Mouse (Mus musculus): ENCODE measurements at regions not wholly inside any gene's neighbourhood (a gene's known extent, or its start where the extent isn't known, plus 50 kb on each side); places are given as distances from the start of the nearest gene placed in this dataset.

DNA sequence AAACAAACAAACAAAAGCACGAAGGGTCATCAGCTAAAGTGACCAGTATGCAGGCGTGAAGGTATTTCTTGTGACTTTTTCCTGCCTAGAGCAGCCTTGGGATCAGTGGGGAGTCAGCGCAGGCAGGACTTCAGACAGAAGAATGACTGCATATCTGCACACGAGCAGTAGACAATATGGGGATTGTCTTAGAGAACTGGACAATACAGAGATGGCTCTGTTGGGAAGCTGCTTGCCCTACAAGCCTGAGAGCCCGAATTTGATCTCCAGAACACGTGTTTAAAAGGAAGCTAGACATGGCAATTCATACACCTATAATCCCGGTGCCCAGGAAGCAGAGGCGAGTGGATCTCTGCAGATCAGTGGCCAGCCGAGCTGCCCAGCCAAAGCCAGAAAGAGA, 382.5 kb downstream of the Wdr11 start:
- no peaks in the 10 kb centered on the region for H3K27me3 ChIP-seq (replicated peaks; ENCODE audit: control insufficient read depth, insufficient read depth, low read length)
- H3K4me3 ChIP-seq (replicated peaks; ENCODE audit: low read length) = no peak overlapping the region
- H3K9ac ChIP-seq (replicated peaks; ENCODE audit: low read depth, low read length) = no peak overlapping the region
- 87% methylated on average over 9 of the region's 9 CpGs for WGBS
- H3K27ac ChIP-seq (ENCODE audit: low read length) = no peak overlapping the region
- no peaks in the 10 kb centered on the region for H3K36me3 ChIP-seq (ENCODE audit: control insufficient read depth, insufficient read depth)
- no peaks in the 10 kb centered on the region for H3K4me1 ChIP-seq (replicated peaks; ENCODE audit: control insufficient read depth, insufficient read depth, low read length)
- no peak overlapping the region for H3K4me2 ChIP-seq (ENCODE audit: low read length)
- H3K9me3 ChIP-seq (ENCODE audit: control insufficient read depth, low read length) = no peaks in the 10 kb centered on the region
- no peak for ATAC-seq

DNA sequence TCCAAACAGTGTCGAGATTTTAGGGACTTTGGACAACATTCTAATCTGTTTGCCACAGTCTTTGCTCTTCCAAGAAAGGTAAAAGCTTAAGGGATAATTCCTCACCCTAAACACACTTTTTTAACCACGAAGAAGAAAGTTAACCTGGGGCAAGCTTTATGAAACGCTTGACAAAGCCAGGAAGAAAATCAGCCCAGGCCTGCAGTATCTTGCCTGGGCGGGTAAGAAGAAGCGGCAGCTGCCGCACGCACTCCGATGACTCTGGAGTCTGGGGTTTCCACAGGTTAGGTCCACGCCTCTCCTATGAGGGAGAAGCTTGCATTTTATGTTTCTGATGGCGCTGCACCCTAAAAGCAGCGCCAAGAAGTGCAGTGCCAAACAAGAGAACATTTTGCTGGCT, 383.2 kb downstream of the Wdr11 start:
- no peak overlapping the region for H3K4me3 ChIP-seq (replicated peaks; ENCODE audit: low read length)
- H3K9me3 ChIP-seq (ENCODE audit: control insufficient read depth, low read length) = no peaks in the 10 kb centered on the region
- H3K27me3 ChIP-seq (replicated peaks; ENCODE audit: control insufficient read depth, insufficient read depth, low read length) = no peaks in the 10 kb centered on the region
- WGBS = 81% methylated on average over 11 of the region's 11 CpGs
- H3K9ac ChIP-seq (replicated peaks; ENCODE audit: low read depth, low read length) = no peak overlapping the region
- H3K4me2 ChIP-seq (ENCODE audit: low read length) = no peak overlapping the region
- no peaks in the 10 kb centered on the region for H3K4me1 ChIP-seq (replicated peaks; ENCODE audit: control insufficient read depth, insufficient read depth, low read length)
- ATAC-seq = no peak
- no peaks in the 10 kb centered on the region for H3K36me3 ChIP-seq (ENCODE audit: control insufficient read depth, insufficient read depth)
- H3K27ac ChIP-seq (ENCODE audit: low read length) = no peak overlapping the region

DNA sequence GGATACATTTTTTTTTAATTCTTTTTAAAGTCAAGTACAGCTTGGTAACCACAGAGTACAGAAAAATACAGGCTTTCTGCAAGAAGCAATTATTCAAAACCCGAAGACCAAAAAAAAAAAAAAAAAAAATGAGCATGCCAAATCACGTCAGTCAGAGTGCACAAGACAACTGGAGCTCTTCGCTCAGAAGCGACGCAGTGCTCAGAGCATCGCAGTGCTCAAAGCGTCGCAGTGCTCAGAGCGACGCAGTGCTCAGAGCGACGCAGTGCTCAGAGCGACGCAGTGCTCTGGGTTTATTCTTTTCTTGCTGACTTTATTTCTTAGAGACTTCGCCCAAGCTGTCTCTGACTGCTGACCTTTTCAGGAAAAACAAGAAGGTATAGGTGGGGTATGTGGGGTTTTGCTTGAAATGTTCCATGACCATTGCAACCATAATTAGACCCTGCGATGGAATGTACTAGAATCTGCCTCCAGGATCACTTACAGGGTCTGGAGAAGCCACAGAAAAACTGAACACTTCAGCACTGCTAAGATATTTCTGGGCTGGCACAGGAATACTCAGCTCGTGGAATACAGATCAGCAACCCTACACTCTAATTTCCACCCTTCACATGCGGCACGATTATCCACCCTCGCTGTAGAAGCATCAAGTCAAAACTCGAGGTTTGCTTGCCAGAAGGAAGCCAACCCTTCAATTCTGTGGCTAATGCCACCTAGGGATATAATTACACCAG, 384.3 kb downstream of the Wdr11 start:
- Histone ChIP-seq H3K9me3 (ENCODE audit: control insufficient read depth, low read length) (no peaks in the 10 kb centered on the region), H3K9ac (replicated peaks; ENCODE audit: low read depth, low read length) (no peak overlapping the region), H3K27me3 (replicated peaks; ENCODE audit: control insufficient read depth, insufficient read depth, low read length) (no peaks in the 10 kb centered on the region), H3K36me3 (ENCODE audit: control insufficient read depth, insufficient read depth) (no peaks in the 10 kb centered on the region), H3K27ac (ENCODE audit: low read length) (no peak overlapping the region), H3K4me3 (replicated peaks; ENCODE audit: low read length) (no peak overlapping the region), H3K4me1 (replicated peaks; ENCODE audit: control insufficient read depth, insufficient read depth, low read length) (no peaks in the 10 kb centered on the region), H3K4me2 (ENCODE audit: low read length) (no peak overlapping the region)
- ATAC-seq = peak; percentile 79; the same call in 1 of the 2 replicates
- WGBS = 79% methylated on average over 21 of the region's 21 CpGs

DNA sequence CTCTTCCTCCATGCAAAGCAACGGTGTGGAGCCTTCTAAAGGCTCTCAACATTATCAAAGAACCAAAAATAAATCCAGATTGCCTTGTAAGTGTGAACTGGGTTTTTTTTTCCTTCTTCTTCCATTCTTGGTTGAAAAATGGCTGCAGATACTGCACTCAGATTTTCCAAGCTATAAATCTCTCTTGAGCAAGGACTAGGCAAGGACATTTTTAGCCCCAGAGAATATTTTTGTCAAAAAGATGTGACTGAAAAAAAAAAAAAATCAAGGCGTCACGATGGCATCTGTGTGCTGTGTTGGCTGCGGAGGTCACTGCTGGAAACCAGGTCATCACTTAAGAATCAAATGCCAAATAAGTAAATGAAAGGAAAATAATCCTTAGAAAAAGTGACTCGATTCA, 386.9 kb downstream of the Wdr11 start:
- WGBS = 84% methylated on average over 5 of the region's 5 CpGs
- no peak overlapping the region for H3K9ac ChIP-seq (replicated peaks; ENCODE audit: low read depth, low read length)
- no peaks in the 10 kb centered on the region for H3K36me3 ChIP-seq (ENCODE audit: control insufficient read depth, insufficient read depth)

DNA sequence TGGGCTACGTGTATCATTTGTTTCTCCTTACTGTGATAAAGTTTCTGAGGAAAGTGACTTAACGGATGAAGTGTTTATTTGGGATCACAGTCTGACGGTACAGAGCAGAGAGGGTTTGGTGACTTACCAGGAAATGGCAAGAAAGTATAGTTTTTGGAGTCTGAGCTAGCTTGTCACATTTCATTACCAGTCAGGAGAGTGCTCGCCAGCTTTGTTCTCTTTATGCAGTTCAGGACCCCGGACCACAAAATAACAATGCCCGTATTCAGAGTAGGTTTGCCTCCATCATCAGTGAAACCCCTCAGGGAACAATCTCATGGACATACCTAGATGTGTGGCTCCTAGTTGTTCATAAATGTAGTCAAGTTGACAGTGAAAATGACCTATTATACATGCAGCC, 387.7 kb downstream of the Wdr11 start:
- 63% methylated on average over 6 of the region's 6 CpGs for WGBS
- ATAC-seq = no peak
- H3K4me2 ChIP-seq (ENCODE audit: low read length) = no peak overlapping the region
- no peak overlapping the region for H3K27ac ChIP-seq (ENCODE audit: low read length)
- no peaks in the 10 kb centered on the region for H3K4me1 ChIP-seq (replicated peaks; ENCODE audit: control insufficient read depth, insufficient read depth, low read length)
- no peaks in the 10 kb centered on the region for H3K9me3 ChIP-seq (ENCODE audit: control insufficient read depth, low read length)
- H3K36me3 ChIP-seq (ENCODE audit: control insufficient read depth, insufficient read depth) = no peaks in the 10 kb centered on the region
- no peak overlapping the region for H3K4me3 ChIP-seq (replicated peaks; ENCODE audit: low read length)
- H3K27me3 ChIP-seq (replicated peaks; ENCODE audit: control insufficient read depth, insufficient read depth, low read length) = no peaks in the 10 kb centered on the region
- no peak overlapping the region for H3K9ac ChIP-seq (replicated peaks; ENCODE audit: low read depth, low read length)

More for the DNA sequence above, 386.9 kb downstream of the Wdr11 start:
- Histone ChIP-seq H3K9me3 (ENCODE audit: control insufficient read depth, low read length) (no peaks in the 10 kb centered on the region), H3K4me1 (replicated peaks; ENCODE audit: control insufficient read depth, insufficient read depth, low read length) (no peaks in the 10 kb centered on the region), H3K4me2 (ENCODE audit: low read length) (no peak overlapping the region), H3K27ac (ENCODE audit: low read length) (no peak overlapping the region), H3K4me3 (replicated peaks; ENCODE audit: low read length) (no peak overlapping the region), H3K27me3 (replicated peaks; ENCODE audit: control insufficient read depth, insufficient read depth, low read length) (no peaks in the 10 kb centered on the region)
- ATAC-seq = no peak

DNA sequence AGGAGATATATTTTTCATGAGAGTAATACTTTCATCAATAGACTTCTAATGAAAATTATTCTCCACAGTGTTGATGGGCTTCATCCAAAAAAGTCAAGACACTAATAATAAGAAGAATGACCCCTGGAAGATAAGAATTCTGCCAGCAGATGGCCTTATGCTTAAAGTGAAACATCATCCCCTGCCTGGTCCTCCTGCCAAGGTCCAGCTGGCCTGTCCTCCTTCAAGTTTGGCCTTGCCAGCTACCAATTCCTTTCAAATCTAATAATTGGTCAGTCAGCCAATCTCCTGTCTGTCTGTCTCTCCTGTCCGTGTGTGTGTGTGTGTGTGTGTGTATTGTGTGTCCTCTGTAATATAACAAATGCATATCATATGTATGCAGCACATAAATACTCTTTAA, 388.8 kb downstream of the Wdr11 start:
- ATAC-seq = no peak
- Histone ChIP-seq H3K9me3 (ENCODE audit: control insufficient read depth, low read length) (no peaks in the 10 kb centered on the region), H3K4me3 (replicated peaks; ENCODE audit: low read length) (no peak overlapping the region), H3K27ac (ENCODE audit: low read length) (no peak overlapping the region), H3K4me2 (ENCODE audit: low read length) (no peak overlapping the region), H3K36me3 (ENCODE audit: control insufficient read depth, insufficient read depth) (no peaks in the 10 kb centered on the region), H3K4me1 (replicated peaks; ENCODE audit: control insufficient read depth, insufficient read depth, low read length) (no peaks in the 10 kb centered on the region), H3K9ac (replicated peaks; ENCODE audit: low read depth, low read length) (no peak overlapping the region), H3K27me3 (replicated peaks; ENCODE audit: control insufficient read depth, insufficient read depth, low read length) (no peaks in the 10 kb centered on the region)
- 76% methylated on average over 1 of the region's 1 CpGs for WGBS

DNA sequence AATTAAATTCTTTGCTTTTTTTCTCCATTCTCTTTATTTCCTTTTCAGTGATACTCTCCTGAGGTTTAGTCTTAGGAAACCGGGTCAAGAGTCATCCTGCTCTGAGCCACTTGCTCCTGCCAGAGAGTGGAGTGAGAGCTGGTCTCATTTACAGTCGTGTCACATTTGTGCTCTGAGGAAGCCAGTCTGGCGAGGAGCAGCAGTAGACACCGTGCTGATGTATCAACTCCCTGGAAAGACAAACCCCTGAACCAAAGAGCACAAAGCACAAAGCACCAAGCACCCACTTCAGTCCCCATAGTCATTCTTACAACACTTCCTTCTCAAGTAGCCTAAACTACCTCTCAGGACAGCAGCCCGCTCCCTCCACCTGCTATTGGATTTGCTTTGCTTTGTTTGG, 390.7 kb downstream of the Wdr11 start:
- no peak for ATAC-seq
- H3K27me3 ChIP-seq (replicated peaks; ENCODE audit: control insufficient read depth, insufficient read depth, low read length) = no peaks in the 10 kb centered on the region
- H3K4me2 ChIP-seq (ENCODE audit: low read length) = no peak overlapping the region
- peaks cover 4% of the 10 kb centered on the region for H3K4me1 ChIP-seq (replicated peaks; ENCODE audit: control insufficient read depth, insufficient read depth, low read length)
- no peak overlapping the region for H3K9ac ChIP-seq (replicated peaks; ENCODE audit: low read depth, low read length)
- H3K9me3 ChIP-seq (ENCODE audit: control insufficient read depth, low read length) = no peaks in the 10 kb centered on the region
- H3K36me3 ChIP-seq (ENCODE audit: control insufficient read depth, insufficient read depth) = no peaks in the 10 kb centered on the region
- H3K27ac ChIP-seq (ENCODE audit: low read length) = no peak overlapping the region
- no peak overlapping the region for H3K4me3 ChIP-seq (replicated peaks; ENCODE audit: low read length)
- WGBS = 52% methylated on average over 5 of the region's 5 CpGs

DNA sequence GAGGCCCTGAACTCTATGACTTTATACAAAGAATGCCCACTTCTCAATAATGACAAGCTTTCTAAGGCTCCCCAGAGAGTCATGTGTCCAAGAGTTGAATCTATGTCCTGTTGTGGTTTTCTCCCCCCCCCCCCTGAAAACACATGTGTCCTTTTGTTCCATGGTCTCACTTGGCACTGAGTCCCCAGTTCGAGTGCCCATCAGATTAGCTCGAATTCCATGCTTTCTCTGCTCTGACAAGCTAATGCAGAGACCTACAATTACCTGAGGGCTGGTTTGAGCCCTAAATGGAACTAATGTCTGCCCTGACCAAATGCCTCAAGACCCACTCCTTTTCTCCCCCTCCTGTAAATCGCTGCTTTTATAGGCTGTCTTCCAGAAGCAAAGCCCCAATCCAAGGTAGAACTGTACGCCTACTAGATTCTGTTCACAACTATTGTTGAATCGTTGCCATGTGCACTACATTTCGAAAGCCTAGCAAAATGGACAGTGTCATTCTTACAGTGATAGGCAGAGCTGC, 392.0 kb downstream of the Wdr11 start:
- Histone ChIP-seq H3K27me3 (replicated peaks; ENCODE audit: control insufficient read depth, insufficient read depth, low read length) (no peaks in the 10 kb centered on the region), H3K4me1 (replicated peaks; ENCODE audit: control insufficient read depth, insufficient read depth, low read length) (peaks cover 9% of the 10 kb centered on the region), H3K4me3 (replicated peaks; ENCODE audit: low read length) (no peak overlapping the region), H3K9me3 (ENCODE audit: control insufficient read depth, low read length) (no peaks in the 10 kb centered on the region), H3K4me2 (ENCODE audit: low read length) (no peak overlapping the region), H3K36me3 (ENCODE audit: control insufficient read depth, insufficient read depth) (no peaks in the 10 kb centered on the region), H3K9ac (replicated peaks; ENCODE audit: low read depth, low read length) (no peak overlapping the region), H3K27ac (ENCODE audit: low read length) (no peak overlapping the region)
- ATAC-seq = no peak
- 86% methylated on average over 6 of the region's 6 CpGs for WGBS

DNA sequence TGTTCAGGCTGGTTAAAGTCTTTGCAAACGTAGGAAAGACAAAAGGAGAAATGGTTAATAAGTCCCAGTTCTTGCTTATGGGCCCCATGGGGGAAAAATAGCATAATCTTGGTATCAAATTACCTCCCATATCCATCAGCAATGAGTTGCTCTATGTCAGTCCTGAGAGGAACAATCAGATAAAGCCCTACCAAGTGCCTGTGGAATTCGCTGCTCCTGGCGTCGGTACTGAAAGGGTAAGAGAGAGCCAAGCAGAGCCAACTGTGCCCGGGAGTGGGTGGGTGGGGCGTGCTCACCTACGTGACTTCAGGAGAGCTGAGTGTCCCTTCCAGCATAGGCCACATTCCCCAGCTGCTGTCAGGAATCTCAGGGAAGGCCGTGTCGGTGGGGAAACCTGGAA, 392.7 kb downstream of the Wdr11 start:
- ATAC-seq = no peak
- H3K36me3 ChIP-seq (ENCODE audit: control insufficient read depth, insufficient read depth) = no peaks in the 10 kb centered on the region
- no peak overlapping the region for H3K4me3 ChIP-seq (replicated peaks; ENCODE audit: low read length)
- WGBS = 77% methylated on average over 9 of the region's 9 CpGs
- H3K27ac ChIP-seq (ENCODE audit: low read length) = no peak overlapping the region
- H3K27me3 ChIP-seq (replicated peaks; ENCODE audit: control insufficient read depth, insufficient read depth, low read length) = no peaks in the 10 kb centered on the region
- H3K9ac ChIP-seq (replicated peaks; ENCODE audit: low read depth, low read length) = no peak overlapping the region
- H3K4me1 ChIP-seq (replicated peaks; ENCODE audit: control insufficient read depth, insufficient read depth, low read length) = peaks cover 9% of the 10 kb centered on the region
- no peaks in the 10 kb centered on the region for H3K9me3 ChIP-seq (ENCODE audit: control insufficient read depth, low read length)
- H3K4me2 ChIP-seq (ENCODE audit: low read length) = no peak overlapping the region
